10 mouse cellular contexts compared by ENCODE assay signal in the genomic region with DNA sequence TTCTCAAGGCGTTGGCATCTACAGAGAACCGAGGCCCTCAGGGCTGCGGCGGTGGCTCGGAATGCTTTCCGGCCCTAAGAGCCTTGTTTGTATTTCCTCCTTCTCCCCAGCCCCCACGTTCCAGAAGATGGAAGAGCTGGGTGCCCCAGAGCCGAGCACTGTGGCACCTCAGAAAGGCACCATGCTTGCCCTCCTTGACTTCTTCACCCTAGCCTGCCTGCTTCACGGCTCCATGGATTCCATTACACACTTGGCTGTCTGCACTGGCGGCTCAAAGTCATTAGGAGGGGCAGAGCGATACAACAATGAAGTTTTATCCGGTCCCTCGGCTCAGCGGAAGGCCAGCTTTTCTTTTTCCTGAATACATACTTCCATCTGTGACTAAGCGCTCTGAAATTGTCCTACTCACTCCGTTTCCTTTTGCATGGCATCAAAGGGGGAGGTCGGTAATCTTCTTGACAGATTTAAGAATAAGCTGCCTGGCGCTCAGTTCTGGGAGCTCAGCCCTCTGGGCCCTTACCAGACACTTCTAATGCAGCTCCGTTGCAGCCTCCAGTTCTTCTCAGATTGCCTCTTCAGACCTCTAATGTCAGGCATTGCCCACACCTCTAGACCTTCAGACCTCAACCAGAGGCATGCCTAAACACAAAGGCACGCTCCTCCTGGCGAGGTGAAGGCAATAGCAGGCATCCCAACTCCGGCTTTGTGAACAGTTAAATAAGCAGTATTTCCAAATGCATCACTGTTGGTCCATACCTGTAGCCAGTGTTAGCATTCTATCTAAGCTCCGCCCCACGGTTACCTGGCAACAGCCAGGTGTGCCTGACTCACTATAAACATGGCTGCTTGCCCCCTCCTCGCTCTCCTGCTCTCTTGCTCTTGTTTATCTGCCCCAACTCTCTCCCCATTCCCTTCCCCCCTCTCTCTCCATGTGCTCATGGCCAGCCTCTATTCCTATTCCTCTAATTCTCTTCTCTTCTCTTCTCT.
A peak's percentile ranks its signal among the peaks of the same experiment; 100 is the strongest.
DNase-seq lines count a peak whose midpoint lies in the region; ATAC-seq and TF ChIP-seq lines count a peak whose summit lies in the region.
"Had no signal": no experiment of that assay in that cellular context is flagged by ENCODE, and none has a peak within 500 bp of the region (broad histone marks: within the 10 kb centered on the region; RNA-seq: fewer than 3 reads in every experiment).

No protein-coding gene starts in this region.

- TF ChIP-seq CTCF in testis, adult 2 months (IDR thresholded peaks at IDR 0.05; ENCODE audit: control insufficient read depth, insufficient read depth, insufficient replicate concordance, low read depth, low read length): no peak

- ATAC-seq in frontal cortex, adult (ENCODE audit: low TSS enrichment): peak; percentile 27; the same call in 1 of the 2 replicates
- ATAC-seq: activated CD4-positive, CD25-positive, alpha-beta regulatory T cell, adult 4 months had no signal

- H3K4me1 ChIP-seq in testis, adult 2 months (ENCODE audit: control insufficient read depth, insufficient read depth, low read length): peaks cover 10% of the 10 kb centered on the region

- DNase-seq in frontal cortex, postnatal 25 days (ENCODE audit: low spot score in 2 of 2): no peak
- DNase-seq in testis, postnatal 10 days (ENCODE audit: low spot score): no peak
- peak; percentile 5 for DNase-seq in lung, postnatal 14 days
- no peak for DNase-seq in thymus, postnatal 4 days
- no peak for DNase-seq in layer of hippocampus, adult 9-11 months
- DNase-seq in thymus, postnatal 25 days: no peak
- DNase-seq: left cerebral cortex, postnatal 4 days had no signal

- no peaks in the 10 kb centered on the region for H3K27me3 ChIP-seq in testis, adult 2 months (ENCODE audit: control insufficient read depth, insufficient read depth, low read length)

- H3K4me3 ChIP-seq in testis, adult 2 months (ENCODE audit: control insufficient read depth, low read depth, low read length): peak overlapping the region; percentile 4; the same call in 1 of the 2 replicates

- H3K36me3 ChIP-seq in testis, adult 2 months (ENCODE audit: control insufficient read depth, insufficient read depth, low read length): no peaks in the 10 kb centered on the region

- H3K27ac ChIP-seq in testis, adult 2 months (ENCODE audit: control insufficient read depth, insufficient read depth, low read depth, low read length): no peak overlapping the region

- TF ChIP-seq POLR2A in testis, adult 2 months (IDR thresholded peaks at IDR 0.05; ENCODE audit: control insufficient read depth, low read depth, low read length): no peak
